Mouse (Mus musculus) C2C12 (cell line): ENCODE measurements around the gene Klhdc10.

Experiments
- CTCF ChIP-seq: IDR thresholded peaks from one replicate; pipeline ENCODE4 v1.5.1; 2011; ENCODE audit not compliant: control insufficient read depth, insufficient read depth, insufficient read length
- MAX ChIP-seq: IDR thresholded peaks from one replicate; pipeline ENCODE4 v1.6.1; 2011; ENCODE audit warnings: mild to moderate bottlenecking, control low read depth

GRCm38 (mm10) chr6:30400146-30400545 lies 1.5 kb upstream of the Klhdc10 start:
- TF ChIP-seq CTCF (no peak), MAX (no peak)
